Mouse (Mus musculus) intestine, postnatal 0 days (tissue): Measurements from ENCODE around the gene Ago3. TPM values are rescaled to one million over a fixed set of nuclear protein-coding genes. Genes with fewer than 3 reads are reported as not detected.

Experiments used
- ATAC-seq: fragments of 200-750 bp; cut with Nextera tagmentation; 2 replicates; pipeline ENCODE4 v1.8.0; 2017; ENCODE audit warnings: mild to moderate bottlenecking, moderate TSS enrichment, moderate library complexity
- H3K27ac ChIP-seq: fragments of 300-500 bp; sonication (generic); 2 replicates; pipeline ENCODE4 v1.5.1; 2014; ENCODE audit warnings: mild to moderate bottlenecking, low read depth, low read length, moderate library complexity
- H3K27me3 ChIP-seq: fragments of 300-500 bp; sonication (generic); replicated peaks from 2 replicates; pipeline ENCODE4 v1.6.1; 2014; ENCODE audit warnings: low read length, mixed read lengths; ENCODE audit not compliant: control insufficient read depth, insufficient read depth
- H3K36me3 ChIP-seq: fragments of 300-500 bp; sonication (generic); 2 replicates; pipeline ENCODE4 v1.6.1; 2014; ENCODE audit warnings: mild to moderate bottlenecking, moderate library complexity; ENCODE audit not compliant: control insufficient read depth, insufficient read depth
- H3K4me1 ChIP-seq: fragments of 300-500 bp; sonication (generic); replicated peaks from 2 replicates; pipeline ENCODE4 v1.6.1; 2014; ENCODE audit warnings: antibody characterized with exemption, low read length, mixed read lengths; ENCODE audit not compliant: control insufficient read depth, insufficient read depth
- H3K4me2 ChIP-seq: fragments of 300-500 bp; sonication (generic); replicated peaks from 2 replicates; pipeline ENCODE4 v1.6.1; 2014; ENCODE audit warnings: low read depth, mild to moderate bottlenecking, moderate library complexity
- H3K4me3 ChIP-seq: fragments of 300-500 bp; sonication (generic); 2 replicates; pipeline ENCODE4 v1.5.1; 2014; ENCODE audit warnings: low read depth, low read length
- H3K9ac ChIP-seq: fragments of 300-500 bp; sonication (generic); 2 replicates; pipeline ENCODE4 v1.6.1; 2014; ENCODE audit warnings: mild to moderate bottlenecking, low read depth, low read length
- H3K9me3 ChIP-seq: fragments of 300-500 bp; sonication (generic); 2 replicates; pipeline ENCODE4 v1.6.1; 2016; ENCODE audit warnings: mixed run types; ENCODE audit not compliant: control insufficient read depth
- CTCF ChIP-seq: sonication (generic); IDR thresholded peaks from 2 replicates; pipeline ENCODE4 v1.5.1; 2016; ENCODE audit warnings: low read depth, mild to moderate bottlenecking, control low read depth, antibody characterized with exemption, moderate library complexity
- WGBS: fragments of 180-500 bp; shearing (Covaris S2); extraction: QIAGEN DNeasy Blood & Tissue Kit; methylation state at CpG from one replicate; pipeline ENCODE4 v1.1.7; 2014; 5-methylcytosine and 5-hydroxymethylcytosine counted together
- polyA plus RNA-seq: library from polyadenylated mRNA; unstranded; fragments of >200 nt; fragmentation: Nextera tagmentation; extraction: Ambion mirVana; gene quantifications from 2 replicates; pipeline ENCODE4 v1.2.1, GENCODE M21; 2015

Ago3 gene
- polyA plus RNA-seq, 1 experiment from 2014 or later, result 9.3 TPM

DNA sequence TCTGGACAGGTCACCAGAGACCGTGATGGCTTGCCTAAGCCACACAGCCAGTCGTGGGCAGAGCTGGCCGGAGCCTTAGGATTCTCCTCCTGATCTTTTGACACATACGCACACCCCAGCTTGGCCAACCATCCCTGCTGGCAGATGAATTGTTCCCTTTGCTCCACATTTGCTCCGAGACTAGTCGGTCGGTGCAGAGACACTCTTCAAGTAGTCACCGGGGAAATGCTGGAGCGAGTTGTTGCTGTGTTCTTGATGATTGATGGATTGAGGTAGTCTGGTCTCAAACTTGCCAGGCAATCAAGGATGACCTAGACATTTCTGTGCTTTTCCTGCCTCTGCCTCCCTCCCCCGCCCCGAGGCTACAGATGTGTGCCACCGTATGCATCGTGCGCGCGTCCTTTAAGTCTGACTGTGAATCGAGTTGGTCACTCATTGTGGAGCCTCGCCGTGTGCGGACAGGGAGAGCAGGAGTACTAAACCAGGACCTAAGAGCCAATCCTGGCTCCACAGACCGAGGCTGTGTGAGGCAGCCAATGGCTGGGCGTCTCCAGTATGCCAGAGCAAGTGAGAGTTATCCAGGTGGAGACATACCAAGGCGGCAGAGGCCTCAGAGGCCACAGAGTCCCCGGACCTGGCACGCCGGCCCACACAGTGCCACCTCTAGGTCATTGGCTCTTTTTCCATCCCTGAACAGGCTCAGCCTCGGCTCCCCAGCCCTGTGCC, 127.6 kb downstream of the Ago3 start:
- Histone ChIP-seq H3K9ac (peak overlapping the region; percentile 27; the same call in 1 of the 2 replicates), H3K9me3 (no peaks in the 10 kb centered on the region), H3K4me3 (peak overlapping the region; percentile 28), H3K4me1 (peaks cover 12% of the 10 kb centered on the region; the same call in 1 of the 2 replicates), H3K27me3 (peaks cover 47% of the 10 kb centered on the region), H3K36me3 (no peaks in the 10 kb centered on the region), H3K27ac (no peak overlapping the region), H3K4me2 (peak overlapping the region; percentile 71)
- 16% methylated on average over 27 of the region's 27 CpGs for WGBS
- TF ChIP-seq CTCF, result no peak
- ATAC-seq, result no peak

DNA sequence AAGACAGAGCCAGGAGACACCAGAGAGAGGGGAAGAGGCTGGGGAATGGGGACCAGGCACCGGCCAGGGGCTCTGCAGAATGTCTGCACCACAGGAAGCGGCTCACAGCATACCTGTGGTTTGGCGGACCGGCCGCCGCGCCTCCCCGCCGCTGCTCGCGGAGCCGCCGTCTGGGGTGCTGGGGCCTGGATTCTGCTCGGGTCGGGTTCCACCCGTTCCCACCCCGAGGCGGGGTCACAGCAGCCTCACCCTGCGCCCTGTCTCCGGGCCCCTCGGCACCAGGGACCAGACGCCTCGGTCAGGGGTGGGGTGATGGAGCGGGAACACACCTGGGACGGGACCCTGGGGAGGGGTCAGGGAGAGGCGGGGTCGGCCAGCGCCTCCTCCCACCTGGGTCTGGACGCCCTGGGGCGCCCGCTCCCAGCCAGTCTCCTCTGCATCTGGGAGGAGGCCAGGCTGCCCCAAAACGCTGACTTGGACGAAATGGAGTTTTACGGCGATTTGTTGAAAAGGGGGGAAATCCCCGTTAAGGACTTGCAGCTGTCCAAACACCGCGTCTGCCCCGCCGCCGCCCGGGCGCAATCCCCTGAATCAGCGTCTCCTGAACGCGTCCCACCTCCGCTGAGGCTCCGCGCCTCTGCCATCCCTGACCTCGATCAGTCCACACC, 128.3 kb downstream of the Ago3 start:
- Histone ChIP-seq H3K9me3 (no peaks in the 10 kb centered on the region), H3K9ac (peak overlapping the region; percentile 27; the same call in 1 of the 2 replicates), H3K4me3 (peak overlapping the region; percentile 28), H3K4me1 (peaks cover 13% of the 10 kb centered on the region; the same call in 1 of the 2 replicates), H3K27ac (no peak overlapping the region), H3K4me2 (peak overlapping the region; percentile 71), H3K36me3 (no peaks in the 10 kb centered on the region), H3K27me3 (peaks cover 47% of the 10 kb centered on the region)
- WGBS, result 2% methylated on average over 48 of the region's 50 CpGs
- no peak for TF ChIP-seq CTCF
- 0 out of 2 replicates have a peak, but pooled peaks have one; percentile 22 for ATAC-seq

DNA sequence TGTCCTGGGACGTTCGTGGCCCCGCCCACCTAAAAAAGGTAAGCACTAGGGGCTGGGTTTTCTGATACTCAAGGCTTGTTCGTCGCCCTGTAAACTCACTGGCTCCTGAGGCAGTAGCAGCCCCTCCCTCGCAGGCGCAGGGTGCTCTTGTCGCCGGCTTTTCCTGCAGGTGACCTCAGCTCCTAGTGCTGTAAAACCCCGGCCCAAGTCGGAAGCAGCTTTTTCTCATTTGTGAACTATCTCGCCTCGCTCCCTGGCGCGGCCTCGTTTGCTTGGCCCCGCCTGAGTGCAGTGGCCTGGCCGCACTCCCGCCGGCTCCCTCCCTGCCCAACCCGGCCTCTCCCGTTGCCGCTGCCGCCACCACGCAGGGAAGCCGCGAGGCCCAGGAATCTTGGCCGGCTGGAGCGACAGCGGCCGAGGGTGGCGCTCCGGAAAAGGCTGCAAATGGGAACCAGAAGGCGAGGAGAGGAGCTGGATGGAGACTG, 132.7 kb downstream of the Ago3 start:
- Histone ChIP-seq H3K4me1 (peaks cover 13% of the 10 kb centered on the region; the same call in 1 of the 2 replicates), H3K9me3 (no peaks in the 10 kb centered on the region), H3K9ac (peak overlapping the region; percentile 48), H3K4me2 (peak overlapping the region; percentile 67), H3K4me3 (peak overlapping the region; percentile 26), H3K27ac (no peak overlapping the region), H3K36me3 (no peaks in the 10 kb centered on the region), H3K27me3 (peaks cover 32% of the 10 kb centered on the region)
- WGBS, result under 1% methylated on average over 34 of the region's 34 CpGs
- 0 out of 2 replicates have a peak, but pooled peaks have one; percentile 32 for TF ChIP-seq CTCF
- ATAC-seq, result peak; percentile 35; the same call in 1 of the 2 replicates

DNA sequence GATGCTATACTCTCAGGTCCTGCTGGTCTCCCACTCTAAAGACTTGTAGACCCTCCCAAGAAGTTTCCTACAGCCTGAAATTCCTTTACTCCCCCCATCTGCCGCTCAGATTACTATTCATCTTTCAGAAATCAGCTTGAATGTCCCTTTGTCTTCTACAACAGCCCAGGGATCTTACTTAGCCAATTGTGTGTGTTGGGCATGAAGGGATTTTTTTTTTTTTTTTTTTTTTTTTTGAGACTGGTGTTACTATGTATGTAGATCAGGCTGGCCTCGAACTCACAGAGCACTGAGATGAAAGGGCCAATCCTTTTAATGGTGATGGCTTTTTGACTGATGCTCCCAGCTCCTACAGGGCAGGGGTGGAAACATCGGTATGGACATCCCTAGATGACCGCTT, 133.4 kb downstream of the Ago3 start:
- Histone ChIP-seq H3K4me1 (0 out of 2 replicates have a peak, but pooled peaks cover 7% of the 10 kb centered on the region), H3K27me3 (peaks cover 25% of the 10 kb centered on the region), H3K4me2 (no peak overlapping the region; the same call in 1 of the 2 replicates), H3K9ac (no peak overlapping the region), H3K36me3 (no peaks in the 10 kb centered on the region), H3K27ac (no peak overlapping the region), H3K9me3 (no peaks in the 10 kb centered on the region), H3K4me3 (no peak overlapping the region)
- no peak for ATAC-seq
- WGBS, result 53% methylated on average over 4 of the region's 4 CpGs
- no peak for TF ChIP-seq CTCF

DNA sequence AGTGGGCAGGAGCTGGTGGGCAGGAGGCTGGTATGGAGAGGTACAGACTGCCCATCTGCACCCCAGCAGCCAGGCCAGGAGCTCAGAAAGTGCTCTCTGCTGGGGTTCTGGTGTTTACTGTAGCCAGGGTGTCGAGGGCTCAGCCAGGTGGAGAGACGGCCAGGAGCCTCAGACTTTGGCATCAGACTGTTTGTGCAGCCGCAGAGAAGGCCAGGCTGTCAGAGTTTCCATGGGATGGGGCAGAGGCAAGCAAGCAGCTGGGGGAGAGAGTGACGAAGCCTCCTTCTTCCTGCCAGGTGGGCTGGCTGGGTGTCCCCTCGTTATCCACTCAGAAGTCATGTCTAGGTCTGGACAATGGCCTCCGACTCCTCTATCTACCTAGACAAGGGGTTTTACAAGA, 134.2 kb downstream of the Ago3 start:
- 0 out of 2 replicates have a peak, but pooled peaks cover 6% of the 10 kb centered on the region for H3K4me1 ChIP-seq
- H3K9me3 ChIP-seq, result no peaks in the 10 kb centered on the region
- H3K36me3 ChIP-seq, result no peaks in the 10 kb centered on the region
- H3K4me3 ChIP-seq, result no peak overlapping the region
- no peak overlapping the region for H3K4me2 ChIP-seq
- H3K27me3 ChIP-seq, result peaks cover 20% of the 10 kb centered on the region
- no peak for ATAC-seq
- 70% methylated on average over 6 of the region's 6 CpGs for WGBS
- H3K27ac ChIP-seq, result no peak overlapping the region
- no peak overlapping the region for H3K9ac ChIP-seq
- TF ChIP-seq CTCF, result no peak

DNA sequence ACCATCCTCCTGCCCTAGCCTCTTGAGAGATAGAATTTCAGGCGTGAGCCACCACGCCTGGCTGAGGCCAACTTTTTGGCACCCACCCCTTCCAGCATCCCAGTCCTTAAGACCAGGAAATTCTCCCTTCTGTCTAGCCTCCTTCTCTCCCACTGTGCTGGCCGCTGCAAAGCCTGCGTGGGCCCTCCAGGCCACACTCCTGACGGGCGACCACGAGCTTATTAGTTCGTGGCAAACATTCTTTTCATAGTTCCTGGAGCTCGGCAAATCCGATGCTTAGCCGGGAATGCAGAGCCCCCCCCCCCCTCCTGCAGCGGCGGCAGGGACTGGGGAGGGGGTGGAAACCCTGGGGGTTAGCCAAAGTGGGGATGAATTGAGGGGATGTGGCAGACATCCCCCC, 138.2 kb downstream of the Ago3 start:
- Histone ChIP-seq H3K4me1 (no peaks in the 10 kb centered on the region; the same call in 1 of the 2 replicates), H3K9ac (no peak overlapping the region), H3K27ac (no peak overlapping the region), H3K9me3 (no peaks in the 10 kb centered on the region), H3K36me3 (no peaks in the 10 kb centered on the region), H3K4me2 (no peak overlapping the region), H3K27me3 (peaks cover 27% of the 10 kb centered on the region), H3K4me3 (no peak overlapping the region)
- no peak for ATAC-seq
- TF ChIP-seq CTCF, result no peak
- WGBS, result 23% methylated on average over 13 of the region's 13 CpGs
